Mouse (Mus musculus) midbrain, postnatal 0 days (tissue): ENCODE data around the gene Ntan1. TPM values are rescaled to one million over a fixed set of nuclear protein-coding genes. Genes with fewer than 3 reads are reported as not detected.

Source experiments
- ATAC-seq: fragments of 200-750 bp; cut with Nextera tagmentation; 2 replicates; pipeline ENCODE4 v1.8.0; 2017; ENCODE audit warnings: moderate number of reproducible peaks, mild to moderate bottlenecking, moderate TSS enrichment, moderate library complexity; ENCODE audit not compliant: low FRiP score
- DNase-seq: peaks from one replicate; pipeline ENCODE4 v3.0.0-alpha.2; 2015; ENCODE audit warnings: low spot score
- H3K27ac ChIP-seq: fragments of 300-500 bp; sonication (generic); 2 replicates; pipeline ENCODE4 v1.5.1; 2014; ENCODE audit warnings: low read depth, mild to moderate bottlenecking, low read length, mixed read lengths
- H3K27me3 ChIP-seq: fragments of 300-500 bp; sonication (generic); 2 replicates; pipeline ENCODE4 v1.6.1; 2014; ENCODE audit warnings: low read length, control low read depth, mixed read lengths; ENCODE audit not compliant: insufficient read depth
- H3K36me3 ChIP-seq: fragments of 300-500 bp; sonication (generic); 2 replicates; pipeline ENCODE4 v1.6.1; 2014; ENCODE audit warnings: low read length, control low read depth, mixed read lengths; ENCODE audit not compliant: insufficient read depth
- H3K4me1 ChIP-seq: fragments of 300-500 bp; sonication (generic); 2 replicates; pipeline ENCODE4 v1.6.1; 2014; ENCODE audit warnings: mild to moderate bottlenecking, control low read depth, antibody characterized with exemption, low read length, mixed read lengths; ENCODE audit not compliant: insufficient read depth
- H3K4me2 ChIP-seq: fragments of 300-500 bp; sonication (generic); 2 replicates; pipeline ENCODE4 v1.6.1; 2014; ENCODE audit warnings: low read depth, mild to moderate bottlenecking, low read length, mixed read lengths; ENCODE audit not compliant: poor library complexity, severe bottlenecking
- H3K4me3 ChIP-seq: fragments of 300-500 bp; sonication (generic); 2 replicates; pipeline ENCODE4 v1.5.1; 2014; ENCODE audit warnings: low read depth, mild to moderate bottlenecking, low read length, moderate library complexity
- H3K9ac ChIP-seq: fragments of 300-500 bp; sonication (generic); replicated peaks from 2 replicates; pipeline ENCODE4 v1.6.1; 2014; ENCODE audit warnings: mild to moderate bottlenecking, low read length, moderate library complexity, mixed read lengths; ENCODE audit not compliant: poor library complexity, severe bottlenecking
- H3K9me3 ChIP-seq: fragments of 300-500 bp; sonication (generic); 2 replicates; pipeline ENCODE4 v1.6.1; 2016; ENCODE audit warnings: low read length, control low read depth
- CTCF ChIP-seq: IDR thresholded peaks from 2 replicates; pipeline ENCODE4 v1.5.1; 2016; ENCODE audit warnings: antibody characterized with exemption, mild to moderate bottlenecking
- WGBS: fragments of 180-500 bp; shearing (Covaris S2); extraction: QIAGEN DNeasy Blood & Tissue Kit; methylation state at CpG from one replicate; pipeline ENCODE4 v1.1.7; 2014; 5-methylcytosine and 5-hydroxymethylcytosine counted together
- polyA plus RNA-seq: library from polyadenylated mRNA; unstranded; fragments of >200 nt; fragmentation: Nextera tagmentation; extraction: Ambion mirVana; gene quantifications from 2 replicates; pipeline ENCODE4 v1.2.1, GENCODE M21; 2015
- total RNA-seq: library from RNA; depleted of rRNA; stranded (reverse); fragments of >200 nt; gene quantifications from 2 replicates; pipeline ENCODE4 v1.2.3, GENCODE M21; 2014

The Ntan1 gene
- total and polyA plus RNA-seq, 2 experiments from 2014 or later, result 148 to 224 TPM

GRCm38 (mm10) chr16:13840056-13840455 is 21.4 kb downstream of the Ntan1 start:
- no peaks in the 10 kb centered on the region for H3K4me1 ChIP-seq

DNA sequence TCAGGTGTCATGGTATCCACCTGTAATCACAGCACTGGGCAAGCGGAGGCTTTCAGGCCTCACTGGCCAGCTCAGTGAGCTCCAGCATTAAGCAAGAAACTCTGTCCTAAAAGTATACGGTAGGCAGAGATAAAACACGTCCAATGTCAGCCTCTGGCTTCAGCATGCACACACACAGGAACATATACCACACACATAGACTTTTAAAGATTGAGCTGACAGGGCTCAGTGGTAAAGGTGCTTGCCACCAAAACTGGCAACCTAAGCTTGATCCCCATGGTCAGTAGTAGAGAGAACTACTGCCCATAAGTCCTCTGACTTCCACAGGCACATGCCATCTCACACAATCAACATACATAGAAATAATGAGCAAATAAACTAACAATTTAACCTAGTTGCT is 22.3 kb downstream of the Ntan1 start:
- DNase-seq (no peak), ATAC-seq (no peak)
- peaks cover 71% of the 10 kb centered on the region for H3K36me3 ChIP-seq
- H3K4me1 ChIP-seq, result no peaks in the 10 kb centered on the region
- no peak overlapping the region for H3K27ac ChIP-seq
- TF ChIP-seq CTCF, result no peak
- H3K4me2 ChIP-seq, result no peak overlapping the region
- H3K9me3 ChIP-seq, result no peaks in the 10 kb centered on the region
- WGBS, result 91% methylated on average over 3 of the region's 3 CpGs
- H3K27me3 ChIP-seq, result no peaks in the 10 kb centered on the region
- H3K4me3 ChIP-seq, result no peak overlapping the region
- no peak overlapping the region for H3K9ac ChIP-seq

More at GRCm38 (mm10) chr16:13840056-13840455, 21.4 kb downstream of the Ntan1 start:
- ATAC-seq, result no peak
- 91% methylated on average over 7 of the region's 7 CpGs for WGBS
- Histone ChIP-seq H3K4me3 (no peak overlapping the region), H3K36me3 (peaks cover 76% of the 10 kb centered on the region), H3K27me3 (no peaks in the 10 kb centered on the region), H3K9ac (no peak overlapping the region), H3K27ac (no peak overlapping the region), H3K9me3 (no peaks in the 10 kb centered on the region), H3K4me2 (no peak overlapping the region)
- DNase-seq, result no peak
- no peak for TF ChIP-seq CTCF

- no peaks in the 10 kb centered on the region for H3K27me3 ChIP-seq
- 95% methylated on average over 5 of the region's 5 CpGs for WGBS
Observed at GRCm38 (mm10) chr16:13845031-13845430, 26.4 kb downstream of the Ntan1 start.

DNA sequence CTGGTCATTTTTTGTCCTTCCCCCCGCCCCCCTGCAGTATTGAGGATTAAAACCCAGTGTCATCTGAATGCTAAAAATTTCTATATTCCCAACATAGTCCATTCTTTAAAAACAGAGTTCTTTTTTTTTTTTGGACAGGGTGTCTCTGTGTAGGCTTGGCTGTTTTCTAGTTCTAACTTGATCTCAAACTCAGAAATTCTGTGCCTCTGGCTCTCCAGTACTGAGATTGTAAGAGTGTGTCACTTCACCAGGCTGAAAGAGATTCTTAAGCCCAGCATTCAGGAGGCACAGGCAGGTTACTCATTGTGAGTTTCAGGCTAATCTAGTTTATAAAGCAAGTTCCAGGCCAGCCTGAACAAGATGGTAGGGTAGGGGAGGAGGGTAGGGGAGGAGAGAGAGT is 28.0 kb downstream of the Ntan1 start:
- Histone ChIP-seq H3K27ac (no peak overlapping the region), H3K4me2 (no peak overlapping the region), H3K4me1 (no peaks in the 10 kb centered on the region), H3K27me3 (no peaks in the 10 kb centered on the region), H3K36me3 (peaks cover 29% of the 10 kb centered on the region), H3K4me3 (no peak overlapping the region), H3K9ac (no peak overlapping the region), H3K9me3 (no peaks in the 10 kb centered on the region)
- TF ChIP-seq CTCF, result no peak
- no peak for ATAC-seq
- DNase-seq, result no peak
- 95% methylated on average over 1 of the region's 1 CpGs for WGBS

More at GRCm38 (mm10) chr16:13845031-13845430, 26.4 kb downstream of the Ntan1 start:
- Histone ChIP-seq H3K36me3 (peaks cover 42% of the 10 kb centered on the region), H3K4me3 (no peak overlapping the region), H3K4me1 (no peaks in the 10 kb centered on the region), H3K9me3 (no peaks in the 10 kb centered on the region), H3K27ac (no peak overlapping the region), H3K4me2 (no peak overlapping the region), H3K9ac (no peak overlapping the region)
- ATAC-seq (no peak), DNase-seq (no peak)
- TF ChIP-seq CTCF, result no peak

GRCm38 (mm10) chr16:13848310-13848709 is 29.7 kb downstream of the Ntan1 start:
- no peak overlapping the region for H3K4me3 ChIP-seq
- H3K27me3 ChIP-seq, result no peaks in the 10 kb centered on the region
- H3K9me3 ChIP-seq, result no peaks in the 10 kb centered on the region
- H3K4me1 ChIP-seq, result no peaks in the 10 kb centered on the region
- no peak overlapping the region for H3K4me2 ChIP-seq
- no peak overlapping the region for H3K9ac ChIP-seq
- no peak overlapping the region for H3K27ac ChIP-seq
- 88% methylated on average over 2 of the region's 2 CpGs for WGBS
- no peak for TF ChIP-seq CTCF
- peaks cover 30% of the 10 kb centered on the region for H3K36me3 ChIP-seq
- DNase-seq (no peak), ATAC-seq (no peak)

GRCm38 (mm10) chr16:13851446-13851845 is 32.8 kb downstream of the Ntan1 start:
- ATAC-seq (no peak), DNase-seq (no peak)
- WGBS, result 98% methylated on average over 4 of the region's 4 CpGs

More at GRCm38 (mm10) chr16:13851446-13851845, 32.8 kb downstream of the Ntan1 start:
- TF ChIP-seq CTCF, result no peak
- no peak overlapping the region for H3K4me2 ChIP-seq
- no peaks in the 10 kb centered on the region for H3K4me1 ChIP-seq
- no peaks in the 10 kb centered on the region for H3K27me3 ChIP-seq
- no peak overlapping the region for H3K27ac ChIP-seq
- peaks cover 16% of the 10 kb centered on the region for H3K36me3 ChIP-seq
- H3K4me3 ChIP-seq, result no peak overlapping the region
- H3K9me3 ChIP-seq, result no peaks in the 10 kb centered on the region
- no peak overlapping the region for H3K9ac ChIP-seq
